Mouse (Mus musculus) CH12.LX (cell line): ENCODE measurements around the gene Tssk4. TPM values are rescaled to one million over a fixed set of nuclear protein-coding genes. Genes with fewer than 3 reads are reported as not detected.

ENCODE experiments used
- polyA plus RNA-seq: library from polyadenylated mRNA; unstranded; fragments of >175 nt; gene quantifications from 2 replicates; pipeline ENCODE4 v1.2.1, GENCODE M21; 2012; ENCODE audit warnings: low read depth; ENCODE audit not compliant: insufficient read length
- total RNA-seq, 2 experiments: library from RNA; depleted of rRNA; stranded (reverse); fragments of 300-350 nt in 1 of 2; fragments of >200 nt in 1 of 2; gene quantifications; 2 replicates each; pipeline ENCODE4 v1.2.3; 2012 to 2014

Gene Tssk4
- total and polyA plus RNA-seq, 3 experiments = 0.30 to 0.31 TPM; not detected in 1

Other genes starting within 250 kb of the Tssk4 start
Only the 20 nearest of the 34 such genes appear.
- gene Dcaf11, start 90.2 kb upstream of the Tssk4 start, total RNA-seq (2012; rRNA removed) = 36.1 and 39.1 TPM in 2 replicates
- 29.3 and 30.2 TPM in 2 replicates for gene Dcaf11, start 90.2 kb upstream of the Tssk4 start, total RNA-seq (2014; rRNA removed)
- gene Dcaf11, start 90.2 kb upstream of the Tssk4 start, polyA plus RNA-seq = 29.6 and 32.6 TPM in 2 replicates
- gene A730061H03Rik, start 89.8 kb upstream of the Tssk4 start, total RNA-seq (2012; rRNA removed) = 0.34 and 0.63 TPM in 2 replicates
- not detected in 2 replicates for gene A730061H03Rik, start 89.8 kb upstream of the Tssk4 start, total RNA-seq (2014; rRNA removed)
- gene A730061H03Rik, start 89.8 kb upstream of the Tssk4 start, polyA plus RNA-seq = 0.93 and 1.4 TPM in 2 replicates
- not detected in 2 replicates for gene Fitm1, start 74.6 kb upstream of the Tssk4 start, total RNA-seq (2012; rRNA removed)
- not detected in 2 replicates for gene Fitm1, start 74.6 kb upstream of the Tssk4 start, total RNA-seq (2014; rRNA removed)
- not detected in 2 replicates for gene Fitm1, start 74.6 kb upstream of the Tssk4 start, polyA plus RNA-seq
- 292 and 335 TPM in 2 replicates for gene Psme1, start 72.1 kb upstream of the Tssk4 start, total RNA-seq (2012; rRNA removed)
- 338 and 377 TPM in 2 replicates for gene Psme1, start 72.1 kb upstream of the Tssk4 start, total RNA-seq (2014; rRNA removed)
- gene Psme1, start 72.1 kb upstream of the Tssk4 start, polyA plus RNA-seq = 638 and 740 TPM in 2 replicates
- 9.6 and 10.4 TPM in 2 replicates for gene Emc9, start 64.9 kb upstream of the Tssk4 start, total RNA-seq (2012; rRNA removed)
- 1.6 and 1.7 TPM in 2 replicates for gene Emc9, start 64.9 kb upstream of the Tssk4 start, total RNA-seq (2014; rRNA removed)
- gene Emc9, start 64.9 kb upstream of the Tssk4 start, polyA plus RNA-seq = 3.7 and 4.2 TPM in 2 replicates
- 634 and 684 TPM in 2 replicates for gene Psme2, start 59.1 kb upstream of the Tssk4 start, total RNA-seq (2012; rRNA removed)
- gene Psme2, start 59.1 kb upstream of the Tssk4 start, total RNA-seq (2014; rRNA removed) = 467 and 546 TPM in 2 replicates
- 650 and 757 TPM in 2 replicates for gene Psme2, start 59.1 kb upstream of the Tssk4 start, polyA plus RNA-seq
- gene Rnf31, start 58.5 kb upstream of the Tssk4 start, total RNA-seq (2012; rRNA removed) = 14.8 and 15.9 TPM in 2 replicates
- gene Rnf31, start 58.5 kb upstream of the Tssk4 start, total RNA-seq (2014; rRNA removed) = 3.2 and 3.8 TPM in 2 replicates
- 18.2 and 22.6 TPM in 2 replicates for gene Rnf31, start 58.5 kb upstream of the Tssk4 start, polyA plus RNA-seq
- 9.2 and 10.1 TPM in 2 replicates for gene Irf9, start 46.6 kb upstream of the Tssk4 start, total RNA-seq (2012; rRNA removed)
- 9.6 and 11.2 TPM in 2 replicates for gene Irf9, start 46.6 kb upstream of the Tssk4 start, total RNA-seq (2014; rRNA removed)
- 12.4 and 12.8 TPM in 2 replicates for gene Irf9, start 46.6 kb upstream of the Tssk4 start, polyA plus RNA-seq
- not detected in 2 replicates for gene Rec8, start 32.1 kb upstream of the Tssk4 start, total RNA-seq (2012; rRNA removed)
- gene Rec8, start 32.1 kb upstream of the Tssk4 start, total RNA-seq (2014; rRNA removed) = not detected in 2 replicates
- gene Rec8, start 32.1 kb upstream of the Tssk4 start, polyA plus RNA-seq = not detected in 2 replicates
- 84.8 and 95.0 TPM in 2 replicates for gene Ipo4, start 14.2 kb upstream of the Tssk4 start, total RNA-seq (2012; rRNA removed)
- 47.5 TPM in 2 replicates for gene Ipo4, start 14.2 kb upstream of the Tssk4 start, total RNA-seq (2014; rRNA removed)
- gene Ipo4, start 14.2 kb upstream of the Tssk4 start, polyA plus RNA-seq = 164 and 175 TPM in 2 replicates
- gene Gm49378, start 12.3 kb upstream of the Tssk4 start, total RNA-seq (2012; rRNA removed) = 0.17 TPM in 1 of 2 replicates, not detected in the other
- gene Gm49378, start 12.3 kb upstream of the Tssk4 start, total RNA-seq (2014; rRNA removed) = 9.1 and 11.7 TPM in 2 replicates
- 8.7 TPM in 1 of 2 replicates, not detected in the other for gene Gm49378, start 12.3 kb upstream of the Tssk4 start, polyA plus RNA-seq
- gene Tm9sf1, start 6.4 kb upstream of the Tssk4 start, total RNA-seq (2012; rRNA removed) = 51.3 and 57.8 TPM in 2 replicates
- 36.1 and 39.5 TPM in 2 replicates for gene Tm9sf1, start 6.4 kb upstream of the Tssk4 start, total RNA-seq (2014; rRNA removed)
- 58.0 and 65.3 TPM in 2 replicates for gene Tm9sf1, start 6.4 kb upstream of the Tssk4 start, polyA plus RNA-seq
- gene Mdp1, start 10.3 kb downstream of the Tssk4 start, total RNA-seq (2012; rRNA removed) = 25.1 and 25.6 TPM in 2 replicates
- 30.9 and 39.0 TPM in 2 replicates for gene Mdp1, start 10.3 kb downstream of the Tssk4 start, total RNA-seq (2014; rRNA removed)
- 23.4 and 26.0 TPM in 2 replicates for gene Mdp1, start 10.3 kb downstream of the Tssk4 start, polyA plus RNA-seq
- gene Gmpr2, start 21.8 kb downstream of the Tssk4 start, total RNA-seq (2012; rRNA removed) = 34.3 and 37.3 TPM in 2 replicates
- gene Gmpr2, start 21.8 kb downstream of the Tssk4 start, total RNA-seq (2014; rRNA removed) = 51.3 and 54.9 TPM in 2 replicates
- 34.7 and 44.3 TPM in 2 replicates for gene Gmpr2, start 21.8 kb downstream of the Tssk4 start, polyA plus RNA-seq
- gene Nedd8, start 21.9 kb downstream of the Tssk4 start, total RNA-seq (2012; rRNA removed) = 378 and 515 TPM in 2 replicates
- gene Nedd8, start 21.9 kb downstream of the Tssk4 start, total RNA-seq (2014; rRNA removed) = 272 and 276 TPM in 2 replicates
- gene Nedd8, start 21.9 kb downstream of the Tssk4 start, polyA plus RNA-seq = 513 and 653 TPM in 2 replicates
- gene Tinf2, start 31.6 kb downstream of the Tssk4 start, total RNA-seq (2012; rRNA removed) = 25.2 and 29.1 TPM in 2 replicates
- gene Tinf2, start 31.6 kb downstream of the Tssk4 start, total RNA-seq (2014; rRNA removed) = 21.4 and 23.3 TPM in 2 replicates
- 31.1 and 33.2 TPM in 2 replicates for gene Tinf2, start 31.6 kb downstream of the Tssk4 start, polyA plus RNA-seq
- not detected in 2 replicates for gene Tgm1, start 63.7 kb downstream of the Tssk4 start, total RNA-seq (2012; rRNA removed)
- gene Tgm1, start 63.7 kb downstream of the Tssk4 start, total RNA-seq (2014; rRNA removed) = 0.07 TPM in 1 of 2 replicates, not detected in the other
- 0.14 and 0.16 TPM in 2 replicates for gene Tgm1, start 63.7 kb downstream of the Tssk4 start, polyA plus RNA-seq
- 19.1 and 21.9 TPM in 2 replicates for gene Rabggta, start 72.1 kb downstream of the Tssk4 start, total RNA-seq (2012; rRNA removed)
- gene Rabggta, start 72.1 kb downstream of the Tssk4 start, total RNA-seq (2014; rRNA removed) = 12.0 and 16.2 TPM in 2 replicates
- gene Rabggta, start 72.1 kb downstream of the Tssk4 start, polyA plus RNA-seq = 12.8 and 13.9 TPM in 2 replicates
- 23.6 and 33.2 TPM in 2 replicates for gene Dhrs1, start 95.5 kb downstream of the Tssk4 start, total RNA-seq (2012; rRNA removed)
- gene Dhrs1, start 95.5 kb downstream of the Tssk4 start, total RNA-seq (2014; rRNA removed) = 22.1 and 26.1 TPM in 2 replicates
- 21.1 and 34.1 TPM in 2 replicates for gene Dhrs1, start 95.5 kb downstream of the Tssk4 start, polyA plus RNA-seq
- gene Nop9, start 95.5 kb downstream of the Tssk4 start, total RNA-seq (2012; rRNA removed) = 38.5 and 45.7 TPM in 2 replicates
- 85.3 and 92.1 TPM in 2 replicates for gene Nop9, start 95.5 kb downstream of the Tssk4 start, total RNA-seq (2014; rRNA removed)
- gene Nop9, start 95.5 kb downstream of the Tssk4 start, polyA plus RNA-seq = 76.9 and 89.1 TPM in 2 replicates